Mouse (Mus musculus) erythroblast, adult 5-6 weeks (primary cell): ENCODE results near the gene Vipr2. TPM values are rescaled to one million over a fixed set of nuclear protein-coding genes. Genes with fewer than 3 reads are reported as not detected.

Experiments used
- ATAC-seq: replicated peaks from 2 replicates; pipeline ENCODE4 v1.8.0; 2016; ENCODE audit warnings: moderate number of reproducible peaks, mild to moderate bottlenecking, moderate TSS enrichment, inconsistent platforms; ENCODE audit not compliant: poor library complexity, low FRiP score, severe bottlenecking
- total RNA-seq, 2 experiments: library from RNA; stranded (forward) in 1 of 2; stranded (reverse) in 1 of 2; fragments of 150-400 nt in 1 of 2; fragments of 200-764, 138-1000 nt in 1 of 2; gene quantifications; 2 replicates each; pipeline versions ENCODE4 v1.2.3 to v1.2.4; 2015 to 2017; ENCODE audit warnings: low replicate concordance in 2 of 2

Vipr2 gene
- total RNA-seq (2015; ENCODE audit: low replicate concordance), result not detected in 2 replicates
- total RNA-seq (2017; ENCODE audit: low replicate concordance), result not detected in 2 replicates

GRCm38 (mm10) chr12:116077074-116077854 lies at the start of gene Vipr2:
TSS of gene Vipr2 (plus strand) at chr12:116077726.
- ATAC-seq, result no peak

DNA sequence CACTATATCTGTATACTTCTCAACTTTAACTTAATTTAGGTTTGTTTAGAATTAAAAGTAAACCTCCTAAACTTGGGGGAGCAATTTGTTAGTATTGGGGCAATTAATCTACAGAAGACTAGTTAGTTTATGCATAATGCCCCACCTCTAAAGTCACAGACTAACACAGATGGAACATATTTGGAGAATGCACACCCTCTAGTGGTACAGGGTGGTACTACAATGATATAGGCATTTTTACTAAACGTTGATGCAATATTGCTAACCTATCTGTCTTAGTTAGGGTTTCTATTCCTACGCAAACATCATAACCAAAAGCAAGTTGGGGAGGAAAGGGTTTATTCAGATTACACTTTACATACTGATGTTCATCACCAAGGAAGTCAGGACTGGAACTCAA lies 49.4 kb upstream of the Vipr2 start:
- peak; percentile 82 for ATAC-seq

DNA sequence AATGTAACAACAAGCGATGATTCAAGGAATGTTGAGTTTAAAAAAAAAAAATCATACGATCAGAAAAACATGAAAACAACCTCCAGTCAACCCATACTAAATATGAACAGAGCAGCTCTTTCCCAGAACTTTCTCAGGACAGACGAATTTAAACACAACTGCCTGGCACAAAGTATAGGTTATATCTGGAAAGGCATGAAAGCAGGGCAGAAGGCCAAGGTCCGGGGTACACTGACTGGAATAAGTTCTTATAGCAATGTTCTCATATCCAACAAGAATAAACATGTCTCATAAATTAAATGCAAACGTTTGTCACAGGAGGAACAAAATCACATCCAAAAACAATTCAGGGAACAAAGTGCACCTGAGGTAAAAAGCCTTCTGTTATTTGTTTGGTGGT lies 42.2 kb upstream of the Vipr2 start:
- no peak for ATAC-seq

DNA sequence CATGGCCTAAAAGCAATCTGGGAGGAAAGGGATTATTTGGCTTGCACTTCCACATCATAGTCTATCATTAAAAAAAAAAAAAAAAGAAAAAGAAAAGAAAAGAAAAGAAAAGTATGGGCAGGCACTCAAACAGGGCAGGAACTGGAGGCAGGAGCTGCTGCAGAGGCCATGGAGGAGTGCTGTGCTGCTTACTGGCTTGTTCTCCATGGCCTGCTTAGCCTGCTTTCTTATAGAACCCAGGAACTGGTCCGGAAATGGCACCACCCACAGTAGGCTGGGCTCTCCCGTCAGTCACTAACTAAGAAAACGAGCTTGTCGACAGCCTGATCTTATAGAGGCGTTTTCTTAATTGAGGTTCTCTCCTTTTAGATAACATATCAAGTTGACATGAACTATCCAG lies 32.7 kb upstream of the Vipr2 start:
- ATAC-seq, result no peak

GRCm38 (mm10) chr12:116047440-116048377 lies 29.8 kb upstream of the Vipr2 start, which contains the start of gene Zfp386:
TSS of gene Zfp386 (plus strand) at chr12:116047724.
- peak; percentile 94 for ATAC-seq

GRCm38 (mm10) chr12:116048766-116049165 lies 28.8 kb upstream of the Vipr2 start:
- no peak for ATAC-seq

DNA sequence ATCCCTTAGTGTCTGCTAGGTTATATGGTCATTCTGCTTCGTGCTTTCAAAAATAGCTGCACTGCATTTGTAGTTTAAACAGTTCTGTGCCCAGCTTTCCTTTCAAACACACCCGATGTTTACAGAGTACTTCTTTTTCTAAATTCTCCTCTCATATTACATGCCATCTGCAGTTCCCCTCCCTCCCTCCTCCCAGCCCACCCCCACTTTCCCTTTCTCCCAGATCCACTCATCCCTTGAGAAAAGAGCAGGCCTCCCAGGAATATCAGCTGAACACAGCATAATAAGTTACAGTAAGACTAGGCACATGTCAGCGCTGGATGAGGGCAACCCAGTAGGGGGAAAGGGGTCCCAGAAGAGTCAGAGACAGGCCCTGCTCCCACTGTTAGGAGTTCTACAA lies 28.3 kb upstream of the Vipr2 start:
- ATAC-seq, result no peak

- ATAC-seq, result no peak
These were observed 27.8 kb upstream of the Vipr2 start for GRCm38 (mm10) chr12:116049701-116050100.

GRCm38 (mm10) chr12:116054342-116054741 lies 23.2 kb upstream of the Vipr2 start:
- no peak for ATAC-seq

DNA sequence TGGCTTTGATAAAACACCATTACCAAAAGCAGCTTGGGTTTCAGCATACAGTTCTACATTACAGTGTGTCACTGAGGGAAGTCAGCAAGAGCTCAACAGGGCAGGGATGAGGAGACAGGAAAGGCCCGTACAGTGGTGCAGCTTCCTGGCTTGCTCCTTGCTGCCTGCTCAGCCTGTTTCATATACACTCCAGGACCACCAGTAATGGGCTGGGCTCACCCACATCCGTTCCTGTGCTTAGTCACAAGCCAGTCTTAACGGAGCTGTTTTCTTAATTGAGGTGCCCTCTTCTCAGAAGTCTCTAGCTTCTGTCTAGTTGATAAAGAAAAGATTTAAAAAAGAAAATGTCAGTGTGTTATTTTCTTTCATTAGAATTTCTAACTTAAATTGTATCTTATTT lies 21.4 kb upstream of the Vipr2 start:
- no peak for ATAC-seq

DNA sequence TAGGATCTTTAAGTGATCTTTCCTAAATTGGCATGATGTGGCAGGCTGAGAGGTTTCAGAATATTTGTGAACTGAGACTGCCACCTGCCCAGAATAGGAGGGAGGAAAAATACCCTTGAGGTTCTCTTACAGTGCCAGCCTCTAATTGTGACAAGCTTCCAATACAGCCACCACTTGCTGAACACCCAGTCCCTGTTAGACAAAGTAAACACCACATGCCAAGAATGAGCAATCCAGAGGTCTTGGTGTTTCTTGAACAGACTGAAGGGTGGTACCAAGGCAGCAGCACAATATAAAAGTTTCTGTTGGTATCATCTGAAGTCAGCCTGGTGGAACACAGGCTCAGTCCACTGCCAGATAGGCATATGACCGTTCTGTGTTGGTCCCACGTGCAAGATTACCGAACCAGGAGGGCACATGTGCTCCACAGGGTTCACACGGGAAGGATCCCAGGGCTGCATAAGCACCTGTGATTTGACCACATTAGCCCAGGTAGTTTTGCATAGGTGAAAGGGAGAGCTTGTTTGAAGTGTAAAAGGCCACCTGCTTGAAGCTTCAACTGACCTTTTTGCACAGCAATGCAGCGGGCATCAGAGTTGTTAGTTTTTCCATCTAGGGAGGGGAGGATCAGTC lies 15.8 kb upstream of the Vipr2 start:
- no peak for ATAC-seq

DNA sequence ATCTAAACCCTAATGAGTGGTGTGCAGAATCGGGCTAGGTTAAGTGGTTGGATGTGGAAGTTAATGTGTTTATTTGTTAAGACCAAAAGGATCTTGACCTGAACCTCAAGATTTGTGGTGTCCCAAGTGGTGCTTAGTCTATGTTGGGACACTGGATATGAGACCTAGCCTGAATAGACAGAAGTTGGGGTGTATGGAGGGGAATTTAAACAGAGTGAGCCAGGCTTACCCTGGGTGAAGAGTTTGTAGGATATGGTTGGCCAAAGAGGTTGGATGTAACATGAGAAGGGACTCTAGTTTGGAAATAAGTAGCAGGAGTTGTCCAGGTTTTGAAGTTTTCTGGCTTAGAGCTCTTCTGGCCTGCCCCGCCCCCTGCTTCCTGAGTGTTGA lies 15.3 kb upstream of the Vipr2 start:
- no peak for ATAC-seq

GRCm38 (mm10) chr12:116063020-116063419 lies 14.5 kb upstream of the Vipr2 start:
- ATAC-seq, result no peak

DNA sequence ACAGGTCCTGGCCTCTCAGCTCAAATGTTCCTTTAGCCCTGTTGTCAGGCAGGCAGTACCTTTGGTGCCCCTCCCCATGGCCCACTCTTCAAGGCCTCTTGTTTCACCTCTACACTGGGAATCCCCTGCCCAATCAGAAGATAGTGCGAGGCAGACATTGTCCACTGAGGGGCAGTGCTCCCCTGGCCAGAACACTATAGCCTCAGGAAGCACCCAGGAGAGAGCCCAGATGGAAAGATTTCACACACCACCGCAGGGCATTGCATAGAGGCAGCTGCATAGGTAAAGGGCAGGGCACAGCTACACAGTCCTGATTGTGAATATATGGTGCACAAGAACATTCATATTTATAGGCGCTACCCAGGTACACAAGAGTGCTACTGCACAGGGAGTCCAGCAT lies 6.5 kb upstream of the Vipr2 start:
- 0 out of 2 replicates have a peak, but pooled peaks have one; percentile 20 for ATAC-seq

- no peak for ATAC-seq
These were observed 385 bp downstream of the Vipr2 start for GRCm38 (mm10) chr12:116077855-116078366.

- ATAC-seq, result no peak
These were observed 5.6 kb downstream of the Vipr2 start for GRCm38 (mm10) chr12:116083125-116083524.

- no peak for ATAC-seq
These were observed 6.8 kb downstream of the Vipr2 start for GRCm38 (mm10) chr12:116084294-116084693.

DNA sequence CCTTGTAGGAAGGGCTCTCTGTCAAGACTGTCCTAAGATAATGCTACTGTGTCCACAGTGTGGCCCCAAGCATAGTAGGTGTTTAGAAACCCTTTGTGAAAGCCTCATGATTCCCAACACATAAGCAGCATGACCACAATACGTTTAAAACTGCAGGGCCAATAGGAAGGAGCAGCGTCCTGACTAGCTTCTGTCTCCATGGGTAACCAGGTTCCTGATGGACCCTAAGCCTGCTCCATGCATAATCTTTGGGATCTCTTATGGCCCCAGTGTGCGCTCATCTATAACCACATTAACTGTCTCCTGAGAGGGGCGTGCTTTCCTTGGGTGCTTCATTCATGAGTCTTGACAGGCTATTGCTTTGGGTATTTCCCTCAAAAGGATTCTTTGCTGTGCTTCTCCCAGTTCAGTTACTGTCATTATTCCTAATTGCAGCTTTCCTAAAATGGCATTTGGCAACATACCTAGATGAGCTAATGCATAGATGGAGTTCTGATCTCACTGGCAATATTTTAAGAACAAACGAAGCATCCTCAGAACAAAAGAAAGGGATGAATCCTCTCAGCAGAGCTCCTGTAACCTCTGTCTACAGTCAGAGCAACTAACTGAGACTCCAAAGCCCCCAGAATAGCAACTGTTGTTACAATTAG lies 9.6 kb downstream of the Vipr2 start:
- ATAC-seq, result no peak

GRCm38 (mm10) chr12:116089836-116090235 lies 12.3 kb downstream of the Vipr2 start:
- no peak for ATAC-seq
